Mouse (Mus musculus): Measurements from ENCODE around the gene Rps6kl1. TPM values are rescaled to one million over a fixed set of nuclear protein-coding genes. Genes with fewer than 3 reads are reported as not detected.
"Not testable (repeated sequence)": the region's sequence is repeated elsewhere in the genome, so short reads cannot be mapped to it uniquely, and the experiment has no call there.

Gene Rps6kl1
- total and polyA plus RNA-seq, 2 experiments from 2014 or later, result 0.11 to 1.1 TPM

DNA sequence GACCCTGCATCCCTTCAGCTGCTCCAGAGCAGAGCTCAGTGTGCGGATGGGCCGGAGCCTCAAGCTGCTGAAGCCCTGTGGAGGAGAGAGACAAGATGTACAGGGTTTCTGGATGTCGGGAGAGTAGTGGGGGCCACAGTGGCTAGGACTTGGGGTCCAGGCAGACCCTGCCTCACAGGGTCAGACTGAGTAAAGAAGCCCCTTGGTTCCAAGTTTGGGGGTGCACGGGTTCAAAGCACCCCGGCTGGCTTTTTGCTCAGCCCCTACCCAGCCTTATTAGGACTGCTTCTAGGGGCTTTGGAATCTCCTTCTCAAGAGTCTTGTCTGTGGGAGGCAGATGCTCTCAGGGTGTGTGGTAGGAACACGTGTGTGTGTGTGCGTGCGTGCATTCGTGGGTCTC lies 4.2 kb downstream of the Rps6kl1 start:
- Histone ChIP-seq H3K4me2 (ENCODE audit: low read depth, low read length) (no peak overlapping the region), H3K4me1 (ENCODE audit: control insufficient read depth, insufficient read depth) (no peaks in the 10 kb centered on the region), H3K9ac (replicated peaks; ENCODE audit: low read depth, low read length) (no peak overlapping the region), H3K27me3 (ENCODE audit: control insufficient read depth, insufficient read depth, low read length) (peaks cover 12% of the 10 kb centered on the region), H3K27ac (ENCODE audit: low read depth) (no peak overlapping the region), H3K36me3 (replicated peaks; ENCODE audit: control insufficient read depth, insufficient read depth, low read length) (no peaks in the 10 kb centered on the region), H3K4me3 (ENCODE audit: low read depth, low read length) (no peak overlapping the region), H3K9me3 (replicated peaks; ENCODE audit: control insufficient read depth, low read length) (no peaks in the 10 kb centered on the region)
- 79% methylated on average over 9 of the region's 9 CpGs for WGBS
- no peak for ATAC-seq (ENCODE audit: insufficient read depth, low read depth)
- TF ChIP-seq CTCF (IDR thresholded peaks at IDR 0.05; ENCODE audit: low read depth) (no peak), EP300 (IDR thresholded peaks at IDR 0.05; ENCODE audit: low read depth) (no peak)
- DNase-seq (ENCODE audit: low spot score), result no peak

DNA sequence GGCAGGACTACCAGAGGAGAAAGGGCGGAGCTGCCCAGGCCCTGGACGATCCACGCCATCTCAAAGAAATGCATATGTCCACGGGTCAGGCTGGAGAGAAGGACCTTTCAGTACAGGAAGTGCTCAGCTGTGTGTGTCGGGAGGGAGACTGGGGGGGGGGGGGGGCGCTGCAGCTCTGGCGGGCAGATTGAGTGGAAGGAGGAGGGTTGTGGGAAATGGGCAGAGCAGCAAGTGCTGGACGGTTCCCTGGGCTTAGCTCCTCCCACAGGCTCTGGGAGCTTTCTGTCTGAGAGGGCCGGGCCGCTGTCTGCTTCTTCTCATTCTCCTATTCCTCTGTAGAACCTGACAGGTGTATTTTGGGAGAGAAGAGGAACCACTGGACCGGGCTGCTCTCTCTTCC lies 4.7 kb downstream of the Rps6kl1 start:
- 0 out of 2 replicates have a peak, but pooled peaks have one; percentile 33 for ATAC-seq (ENCODE audit: insufficient read depth, low read depth)
- H3K4me3 ChIP-seq (ENCODE audit: low read depth, low read length), result no peak overlapping the region
- H3K9me3 ChIP-seq (replicated peaks; ENCODE audit: control insufficient read depth, low read length), result no peaks in the 10 kb centered on the region
- WGBS, result 28% methylated on average over 9 of the region's 11 CpGs
- no peaks in the 10 kb centered on the region for H3K36me3 ChIP-seq (replicated peaks; ENCODE audit: control insufficient read depth, insufficient read depth, low read length)
- H3K27me3 ChIP-seq (ENCODE audit: control insufficient read depth, insufficient read depth, low read length), result peaks cover 8% of the 10 kb centered on the region; the same call in 1 of the 2 replicates
- no peaks in the 10 kb centered on the region for H3K4me1 ChIP-seq (ENCODE audit: control insufficient read depth, insufficient read depth)
- TF ChIP-seq CTCF (IDR thresholded peaks at IDR 0.05; ENCODE audit: low read depth) (no peak), EP300 (IDR thresholded peaks at IDR 0.05; ENCODE audit: low read depth) (no peak)
- H3K4me2 ChIP-seq (ENCODE audit: low read depth, low read length), result no peak overlapping the region
- peak; percentile 36 for DNase-seq (ENCODE audit: low spot score)
- no peak overlapping the region for H3K27ac ChIP-seq (ENCODE audit: low read depth)
- H3K9ac ChIP-seq (replicated peaks; ENCODE audit: low read depth, low read length), result no peak overlapping the region

DNA sequence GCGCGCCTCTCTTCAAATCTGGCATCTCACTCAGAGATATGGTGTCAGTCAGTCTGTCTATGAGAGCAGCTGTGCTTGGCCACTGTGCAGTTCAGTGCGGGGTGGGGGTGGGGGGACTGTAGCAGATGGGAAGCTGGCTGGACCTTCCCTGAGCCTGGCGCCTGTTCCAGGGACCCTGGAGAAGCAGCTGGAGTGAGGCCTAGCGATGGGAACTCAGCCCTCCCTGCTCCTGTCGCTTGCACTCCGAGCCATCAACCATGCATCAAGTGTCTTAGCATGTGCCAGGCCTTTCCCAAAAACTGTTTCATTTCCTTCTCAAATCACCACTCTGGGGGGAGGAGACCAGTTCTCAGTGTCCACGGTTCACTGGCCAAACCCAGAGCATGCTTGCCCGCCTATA lies 5.4 kb downstream of the Rps6kl1 start:
- TF ChIP-seq CTCF (IDR thresholded peaks at IDR 0.05; ENCODE audit: low read depth), result no peak
- TF ChIP-seq EP300 (IDR thresholded peaks at IDR 0.05; ENCODE audit: low read depth), result no peak
- Histone ChIP-seq H3K4me1 (ENCODE audit: control insufficient read depth, insufficient read depth) (no peaks in the 10 kb centered on the region), H3K4me3 (ENCODE audit: low read depth, low read length) (no peak overlapping the region), H3K36me3 (replicated peaks; ENCODE audit: control insufficient read depth, insufficient read depth, low read length) (no peaks in the 10 kb centered on the region), H3K9ac (replicated peaks; ENCODE audit: low read depth, low read length) (no peak overlapping the region), H3K27ac (ENCODE audit: low read depth) (0 out of 2 replicates have a peak overlapping the region, but pooled peaks have one; percentile 21), H3K27me3 (ENCODE audit: control insufficient read depth, insufficient read depth, low read length) (0 out of 2 replicates have a peak, but pooled peaks cover 4% of the 10 kb centered on the region), H3K4me2 (ENCODE audit: low read depth, low read length) (no peak overlapping the region), H3K9me3 (replicated peaks; ENCODE audit: control insufficient read depth, low read length) (no peaks in the 10 kb centered on the region)
- DNase-seq (ENCODE audit: low spot score) (peak; percentile 19), ATAC-seq (ENCODE audit: insufficient read depth, low read depth) (0 out of 2 replicates have a peak, but pooled peaks have one; percentile 22)
- WGBS, result 52% methylated on average over 9 of the region's 9 CpGs

DNA sequence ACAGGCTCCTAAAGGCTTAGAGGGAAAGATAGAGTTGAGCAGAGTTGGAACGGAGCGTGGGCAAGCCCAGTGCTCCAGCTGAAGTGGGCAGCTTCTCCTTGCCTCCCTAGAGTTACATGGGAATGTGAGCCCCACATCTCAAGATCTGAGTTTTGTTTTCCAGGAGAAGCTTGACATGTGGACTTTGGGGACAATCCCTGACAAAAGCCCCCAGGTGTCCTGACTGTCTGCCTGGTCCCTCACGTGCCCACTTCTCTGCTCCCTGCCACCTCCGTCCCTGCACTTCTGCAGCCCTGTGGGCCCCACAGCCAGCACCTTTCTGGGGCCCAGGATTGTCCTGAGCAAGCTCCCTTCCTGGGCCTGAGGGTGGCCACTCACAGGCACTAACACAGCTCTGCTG lies 6.2 kb downstream of the Rps6kl1 start:
- H3K4me2 ChIP-seq (ENCODE audit: low read depth, low read length), result no peak overlapping the region
- 88% methylated on average over 4 of the region's 4 CpGs for whole genome bisulfite sequencing
- no peak overlapping the region for H3K27ac ChIP-seq (ENCODE audit: low read depth)
- no peak for DNase-seq (ENCODE audit: low spot score)
- H3K4me1 ChIP-seq (ENCODE audit: control insufficient read depth, insufficient read depth), result no peaks in the 10 kb centered on the region
- H3K36me3 ChIP-seq (replicated peaks; ENCODE audit: control insufficient read depth, insufficient read depth, low read length), result no peaks in the 10 kb centered on the region
- TF ChIP-seq EP300 (IDR thresholded peaks at IDR 0.05; ENCODE audit: low read depth) (no peak), CTCF (IDR thresholded peaks at IDR 0.05; ENCODE audit: low read depth) (no peak)
- H3K9me3 ChIP-seq (replicated peaks; ENCODE audit: control insufficient read depth, low read length), result no peaks in the 10 kb centered on the region
- no peak overlapping the region for H3K9ac ChIP-seq (replicated peaks; ENCODE audit: low read depth, low read length)
- H3K27me3 ChIP-seq (ENCODE audit: control insufficient read depth, insufficient read depth, low read length), result no peaks in the 10 kb centered on the region
- ATAC-seq (ENCODE audit: insufficient read depth, low read depth), result no peak
- no peak overlapping the region for H3K4me3 ChIP-seq (ENCODE audit: low read depth, low read length)

DNA sequence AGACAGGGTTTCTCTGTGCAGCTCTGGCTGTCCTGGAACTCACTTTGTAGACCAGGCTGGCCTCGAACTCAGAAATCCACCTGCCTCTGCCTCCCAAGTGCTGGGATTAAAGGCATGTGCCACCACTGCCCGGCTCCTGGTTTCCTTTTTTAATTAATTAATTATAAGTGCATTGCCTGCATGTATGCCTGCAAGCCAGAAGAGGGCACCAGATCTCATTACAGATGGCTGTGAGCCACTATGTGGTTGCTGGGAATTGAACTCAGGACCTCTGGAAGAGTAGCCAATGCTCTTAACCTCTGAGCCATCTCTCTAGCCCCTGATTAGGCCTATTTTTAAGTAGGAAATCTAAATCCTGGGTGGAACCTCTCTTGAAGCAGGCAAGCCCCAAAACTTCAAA lies 6.8 kb downstream of the Rps6kl1 start:
- WGBS, result 63% methylated on average over 2 of the region's 2 CpGs
- DNase-seq (ENCODE audit: low spot score); H3K4me1 ChIP-seq (ENCODE audit: control insufficient read depth, insufficient read depth); H3K27ac ChIP-seq (ENCODE audit: low read depth); H3K4me2 ChIP-seq (ENCODE audit: low read depth, low read length); H3K9me3 ChIP-seq (replicated peaks; ENCODE audit: control insufficient read depth, low read length); ATAC-seq (ENCODE audit: insufficient read depth, low read depth); H3K27me3 ChIP-seq (ENCODE audit: control insufficient read depth, insufficient read depth, low read length); H3K9ac ChIP-seq (replicated peaks; ENCODE audit: low read depth, low read length); H3K36me3 ChIP-seq (replicated peaks; ENCODE audit: control insufficient read depth, insufficient read depth, low read length); H3K4me3 ChIP-seq (ENCODE audit: low read depth, low read length): not testable (repeated sequence)
- peak; percentile 28 for TF ChIP-seq CTCF (IDR thresholded peaks at IDR 0.05; ENCODE audit: low read depth)

DNA sequence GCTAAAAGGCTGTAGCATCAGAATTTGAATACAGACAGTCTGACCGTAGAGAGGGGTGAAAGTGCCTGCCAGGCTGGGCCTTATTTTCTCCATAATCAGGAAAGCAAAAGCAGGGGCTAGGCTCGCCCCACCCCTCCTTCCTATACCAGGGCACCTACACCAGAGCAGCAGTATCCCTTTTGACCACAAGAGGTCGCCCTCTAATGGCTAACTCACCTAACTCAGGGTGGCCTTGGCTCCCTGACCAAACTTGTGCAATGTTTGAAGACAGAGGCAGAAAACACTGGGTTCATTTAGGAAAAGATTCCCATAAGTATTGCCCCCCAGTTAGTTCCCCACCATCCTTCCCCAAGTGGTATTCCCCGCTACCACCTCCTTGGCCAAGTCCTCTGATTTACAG lies 8.3 kb downstream of the Rps6kl1 start:
- Histone ChIP-seq H3K4me3 (ENCODE audit: low read depth, low read length) (no peak overlapping the region), H3K9me3 (replicated peaks; ENCODE audit: control insufficient read depth, low read length) (no peaks in the 10 kb centered on the region), H3K27me3 (ENCODE audit: control insufficient read depth, insufficient read depth, low read length) (no peaks in the 10 kb centered on the region), H3K27ac (ENCODE audit: low read depth) (no peak overlapping the region), H3K4me1 (ENCODE audit: control insufficient read depth, insufficient read depth) (no peaks in the 10 kb centered on the region), H3K4me2 (ENCODE audit: low read depth, low read length) (no peak overlapping the region), H3K36me3 (replicated peaks; ENCODE audit: control insufficient read depth, insufficient read depth, low read length) (no peaks in the 10 kb centered on the region), H3K9ac (replicated peaks; ENCODE audit: low read depth, low read length) (no peak overlapping the region)
- ATAC-seq (ENCODE audit: insufficient read depth, low read depth) (peak; percentile 57; the same call in 1 of the 2 replicates), DNase-seq (ENCODE audit: low spot score) (peak; percentile 80)
- TF ChIP-seq CTCF (IDR thresholded peaks at IDR 0.05; ENCODE audit: low read depth), result peak; percentile 97
- TF ChIP-seq EP300 (IDR thresholded peaks at IDR 0.05; ENCODE audit: low read depth), result no peak
- 15% methylated on average over 4 of the region's 4 CpGs for WGBS
